Mouse (Mus musculus): ENCODE data around the gene D3Ertd254e. TPM values are rescaled to one million over a fixed set of nuclear protein-coding genes. Genes with fewer than 3 reads are reported as not detected.
A peak's percentile ranks its signal among the peaks of the same experiment; 100 is the strongest.

The D3Ertd254e gene
- polyA plus RNA-seq, 1 experiment = 1.4 TPM

GRCm38 (mm10) chr3:36138171-36138660 is 12.6 kb upstream of the D3Ertd254e start:
- Histone ChIP-seq H3K27ac (ENCODE audit: control insufficient read depth, insufficient read depth, low read length) (no peak overlapping the region), H3K4me3 (ENCODE audit: control insufficient read depth, insufficient read depth, low read length) (no peak overlapping the region), H3K4me1 (replicated peaks; ENCODE audit: control insufficient read depth, insufficient read depth, low read length) (no peaks in the 10 kb centered on the region), H3K36me3 (ENCODE audit: control insufficient read depth, insufficient read depth, low read length) (no peaks in the 10 kb centered on the region), H3K27me3 (ENCODE audit: control insufficient read depth, insufficient read depth, low read length) (no peaks in the 10 kb centered on the region)
- TF ChIP-seq CTCF (IDR thresholded peaks at IDR 0.05; ENCODE audit: borderline replicate concordance, control insufficient read depth, extremely low read depth, insufficient read depth, low read length, poor library complexity) (no peak), POLR2A (IDR thresholded peaks at IDR 0.05; ENCODE audit: control insufficient read depth, extremely low read depth, insufficient read depth, low read length, poor library complexity) (no peak)
- 87% methylated on average over 1 of the region's 1 CpGs for WGBS
- no peak for DNase-seq

DNA sequence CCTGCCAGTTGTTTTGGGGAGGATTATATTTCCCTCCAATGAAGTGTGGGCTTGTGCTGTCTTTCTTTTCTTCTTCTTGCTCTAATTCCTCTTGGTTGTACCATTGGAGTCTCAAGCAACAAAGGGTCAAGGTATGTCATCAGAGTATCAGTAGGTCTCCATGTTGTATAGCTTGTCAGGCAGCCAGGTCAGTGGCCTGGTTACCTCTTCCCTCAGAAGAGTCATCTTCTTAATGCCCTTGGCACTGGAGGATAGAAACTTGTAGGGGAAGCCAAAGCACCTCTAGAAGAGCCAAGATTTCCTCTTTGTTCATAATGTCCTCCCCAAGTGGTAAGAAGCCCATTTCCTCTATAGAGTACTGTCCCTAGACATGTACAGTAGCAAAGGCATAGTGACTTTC is 11.8 kb upstream of the D3Ertd254e start:
- no peak for DNase-seq
- TF ChIP-seq CTCF (IDR thresholded peaks at IDR 0.05; ENCODE audit: borderline replicate concordance, control insufficient read depth, extremely low read depth, insufficient read depth, low read length, poor library complexity) (no peak), POLR2A (IDR thresholded peaks at IDR 0.05; ENCODE audit: control insufficient read depth, extremely low read depth, insufficient read depth, low read length, poor library complexity) (no peak)
- Histone ChIP-seq H3K27ac (ENCODE audit: control insufficient read depth, insufficient read depth, low read length) (no peak overlapping the region), H3K4me1 (replicated peaks; ENCODE audit: control insufficient read depth, insufficient read depth, low read length) (no peaks in the 10 kb centered on the region), H3K4me3 (ENCODE audit: control insufficient read depth, insufficient read depth, low read length) (no peak overlapping the region), H3K36me3 (ENCODE audit: control insufficient read depth, insufficient read depth, low read length) (no peaks in the 10 kb centered on the region), H3K27me3 (ENCODE audit: control insufficient read depth, insufficient read depth, low read length) (no peaks in the 10 kb centered on the region)

GRCm38 (mm10) chr3:36150537-36150933 is 282 bp upstream of the D3Ertd254e start:
- WGBS = 11% methylated on average over 1 of the region's 1 CpGs
- H3K27me3 ChIP-seq (ENCODE audit: control insufficient read depth, insufficient read depth, low read length) = no peaks in the 10 kb centered on the region
- no peak overlapping the region for H3K27ac ChIP-seq (ENCODE audit: control insufficient read depth, insufficient read depth, low read length)
- peaks cover 8% of the 10 kb centered on the region for H3K4me1 ChIP-seq (replicated peaks; ENCODE audit: control insufficient read depth, insufficient read depth, low read length)
- no peak for DNase-seq
- TF ChIP-seq CTCF (IDR thresholded peaks at IDR 0.05; ENCODE audit: borderline replicate concordance, control insufficient read depth, extremely low read depth, insufficient read depth, low read length, poor library complexity) (no peak), POLR2A (IDR thresholded peaks at IDR 0.05; ENCODE audit: control insufficient read depth, extremely low read depth, insufficient read depth, low read length, poor library complexity) (no peak)
- no peaks in the 10 kb centered on the region for H3K36me3 ChIP-seq (ENCODE audit: control insufficient read depth, insufficient read depth, low read length)
- peak overlapping the region; percentile 92 for H3K4me3 ChIP-seq (ENCODE audit: control insufficient read depth, insufficient read depth, low read length)

GRCm38 (mm10) chr3:36155268-36155667 is 4.5 kb downstream of the D3Ertd254e start:
- no peak for DNase-seq
- WGBS = 85% methylated on average over 5 of the region's 5 CpGs
- TF ChIP-seq CTCF (IDR thresholded peaks at IDR 0.05; ENCODE audit: borderline replicate concordance, control insufficient read depth, extremely low read depth, insufficient read depth, low read length, poor library complexity) (no peak), POLR2A (IDR thresholded peaks at IDR 0.05; ENCODE audit: control insufficient read depth, extremely low read depth, insufficient read depth, low read length, poor library complexity) (no peak)
- Histone ChIP-seq H3K27me3 (ENCODE audit: control insufficient read depth, insufficient read depth, low read length) (no peaks in the 10 kb centered on the region), H3K4me3 (ENCODE audit: control insufficient read depth, insufficient read depth, low read length) (no peak overlapping the region), H3K27ac (ENCODE audit: control insufficient read depth, insufficient read depth, low read length) (no peak overlapping the region), H3K36me3 (ENCODE audit: control insufficient read depth, insufficient read depth, low read length) (no peaks in the 10 kb centered on the region), H3K4me1 (replicated peaks; ENCODE audit: control insufficient read depth, insufficient read depth, low read length) (peaks cover 8% of the 10 kb centered on the region)

GRCm38 (mm10) chr3:36170670-36171210 is 19.9 kb downstream of the D3Ertd254e start:
- Histone ChIP-seq H3K27ac (ENCODE audit: control insufficient read depth, insufficient read depth, low read length) (no peak overlapping the region), H3K4me3 (ENCODE audit: control insufficient read depth, insufficient read depth, low read length) (no peak overlapping the region), H3K4me1 (replicated peaks; ENCODE audit: control insufficient read depth, insufficient read depth, low read length) (no peaks in the 10 kb centered on the region), H3K27me3 (ENCODE audit: control insufficient read depth, insufficient read depth, low read length) (no peaks in the 10 kb centered on the region), H3K36me3 (ENCODE audit: control insufficient read depth, insufficient read depth, low read length) (peaks cover 4% of the 10 kb centered on the region)
- DNase-seq = no peak
- WGBS = 92% methylated on average over 1 of the region's 1 CpGs
- no peak for TF ChIP-seq CTCF (IDR thresholded peaks at IDR 0.05; ENCODE audit: borderline replicate concordance, control insufficient read depth, extremely low read depth, insufficient read depth, low read length, poor library complexity)
- no peak for TF ChIP-seq POLR2A (IDR thresholded peaks at IDR 0.05; ENCODE audit: control insufficient read depth, extremely low read depth, insufficient read depth, low read length, poor library complexity)

- no peak overlapping the region for H3K4me3 ChIP-seq (ENCODE audit: control insufficient read depth, insufficient read depth, low read length)
- no peaks in the 10 kb centered on the region for H3K36me3 ChIP-seq (ENCODE audit: control insufficient read depth, insufficient read depth, low read length)
- TF ChIP-seq POLR2A (IDR thresholded peaks at IDR 0.05; ENCODE audit: control insufficient read depth, extremely low read depth, insufficient read depth, low read length, poor library complexity) = no peak
- no peak for TF ChIP-seq CTCF (IDR thresholded peaks at IDR 0.05; ENCODE audit: borderline replicate concordance, control insufficient read depth, extremely low read depth, insufficient read depth, low read length, poor library complexity)
- H3K27ac ChIP-seq (ENCODE audit: control insufficient read depth, insufficient read depth, low read length) = no peak overlapping the region
- H3K27me3 ChIP-seq (ENCODE audit: control insufficient read depth, insufficient read depth, low read length) = no peaks in the 10 kb centered on the region
- no peaks in the 10 kb centered on the region for H3K4me1 ChIP-seq (replicated peaks; ENCODE audit: control insufficient read depth, insufficient read depth, low read length)
- WGBS = 96% methylated on average over 1 of the region's 1 CpGs
- DNase-seq = no peak
Observed at GRCm38 (mm10) chr3:36171348-36171747, 20.5 kb downstream of the D3Ertd254e start.

DNA sequence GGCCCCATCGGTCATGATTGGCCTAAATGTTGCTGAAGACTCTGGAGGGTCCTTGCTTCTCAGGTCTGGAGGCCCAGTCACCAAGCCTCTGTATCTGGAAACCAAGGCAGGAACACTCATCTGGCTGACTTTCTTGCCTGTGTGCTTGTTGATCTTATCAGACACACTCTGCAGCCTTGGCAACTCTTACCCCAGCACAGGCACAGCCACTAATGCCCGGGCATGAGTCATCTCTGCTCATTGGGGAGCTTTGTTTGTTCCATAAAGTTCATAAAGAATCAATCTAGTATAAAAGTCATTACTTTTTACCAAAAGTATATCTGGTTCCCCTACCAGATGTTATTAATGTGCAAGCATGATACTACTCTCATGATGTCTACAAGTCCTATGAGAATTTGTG is 22.9 kb downstream of the D3Ertd254e start:
- Histone ChIP-seq H3K27me3 (ENCODE audit: control insufficient read depth, insufficient read depth, low read length) (no peaks in the 10 kb centered on the region), H3K27ac (ENCODE audit: control insufficient read depth, insufficient read depth, low read length) (no peak overlapping the region), H3K4me3 (ENCODE audit: control insufficient read depth, insufficient read depth, low read length) (no peak overlapping the region), H3K4me1 (replicated peaks; ENCODE audit: control insufficient read depth, insufficient read depth, low read length) (no peaks in the 10 kb centered on the region), H3K36me3 (ENCODE audit: control insufficient read depth, insufficient read depth, low read length) (no peaks in the 10 kb centered on the region)
- no peak for DNase-seq
- WGBS = 81% methylated on average over 2 of the region's 2 CpGs
- TF ChIP-seq CTCF (IDR thresholded peaks at IDR 0.05; ENCODE audit: borderline replicate concordance, control insufficient read depth, extremely low read depth, insufficient read depth, low read length, poor library complexity) (no peak), POLR2A (IDR thresholded peaks at IDR 0.05; ENCODE audit: control insufficient read depth, extremely low read depth, insufficient read depth, low read length, poor library complexity) (no peak)
